Mouse (Mus musculus): ENCODE measurements around the gene Gpm6a. TPM values are rescaled to one million over a fixed set of nuclear protein-coding genes. Genes with fewer than 3 reads are reported as not detected.
"Not testable (repeated sequence)": the region's sequence is repeated elsewhere in the genome, so short reads cannot be mapped to it uniquely, and the experiment has no call there.

The Gpm6a gene
- polyA plus RNA-seq, 1 experiment from 2014 or later: 8.4 TPM

- Histone ChIP-seq H3K9me3 (no peaks in the 10 kb centered on the region), H3K4me2 (replicated peaks) (no peak overlapping the region), H3K4me3 (replicated peaks) (no peak overlapping the region), H3K9ac (no peak overlapping the region), H3K4me1 (replicated peaks) (no peaks in the 10 kb centered on the region), H3K27ac (no peak overlapping the region), H3K27me3 (replicated peaks) (no peaks in the 10 kb centered on the region), H3K36me3 (no peaks in the 10 kb centered on the region)
- WGBS: 75% methylated on average over 2 of the region's 2 CpGs
- ATAC-seq: no peak
These were observed 72.0 kb downstream of the Gpm6a start for GRCm38 (mm10) chr8:55026661-55027000.

- H3K4me2 ChIP-seq (replicated peaks): no peak overlapping the region
- no peak overlapping the region for H3K4me3 ChIP-seq (replicated peaks)
- no peaks in the 10 kb centered on the region for H3K4me1 ChIP-seq (replicated peaks)
- no peaks in the 10 kb centered on the region for H3K27me3 ChIP-seq (replicated peaks)
- no peaks in the 10 kb centered on the region for H3K36me3 ChIP-seq
- 88% methylated on average over 2 of the region's 2 CpGs for WGBS
- ATAC-seq: no peak
- no peaks in the 10 kb centered on the region for H3K9me3 ChIP-seq
- no peak overlapping the region for H3K27ac ChIP-seq
- no peak overlapping the region for H3K9ac ChIP-seq
These were observed 73.7 kb downstream of the Gpm6a start for GRCm38 (mm10) chr8:55028371-55028770.

- H3K9me3 ChIP-seq: no peaks in the 10 kb centered on the region
- ATAC-seq: no peak
- no peaks in the 10 kb centered on the region for H3K27me3 ChIP-seq (replicated peaks)
- no peak overlapping the region for H3K4me2 ChIP-seq (replicated peaks)
- no peaks in the 10 kb centered on the region for H3K36me3 ChIP-seq
- no peaks in the 10 kb centered on the region for H3K4me1 ChIP-seq (replicated peaks)
- no peak overlapping the region for H3K9ac ChIP-seq
- H3K4me3 ChIP-seq (replicated peaks): no peak overlapping the region
- no peak overlapping the region for H3K27ac ChIP-seq
These were observed 76.5 kb downstream of the Gpm6a start for GRCm38 (mm10) chr8:55031099-55031498.

GRCm38 (mm10) chr8:55034309-55034708, 79.7 kb downstream of the Gpm6a start:
- Histone ChIP-seq H3K36me3 (no peaks in the 10 kb centered on the region), H3K9me3 (no peaks in the 10 kb centered on the region), H3K27me3 (replicated peaks) (no peaks in the 10 kb centered on the region), H3K4me2 (replicated peaks) (no peak overlapping the region), H3K9ac (no peak overlapping the region), H3K4me1 (replicated peaks) (no peaks in the 10 kb centered on the region), H3K27ac (no peak overlapping the region), H3K4me3 (replicated peaks) (no peak overlapping the region)
- no peak for ATAC-seq
- 8% methylated on average over 1 of the region's 1 CpGs for WGBS

GRCm38 (mm10) chr8:55035416-55035815, 80.8 kb downstream of the Gpm6a start:
- H3K4me1 ChIP-seq (replicated peaks): no peaks in the 10 kb centered on the region
- no peak overlapping the region for H3K27ac ChIP-seq
- H3K4me3 ChIP-seq (replicated peaks): no peak overlapping the region
- H3K27me3 ChIP-seq (replicated peaks): no peaks in the 10 kb centered on the region
- H3K9me3 ChIP-seq: no peaks in the 10 kb centered on the region
- H3K4me2 ChIP-seq (replicated peaks): no peak overlapping the region
- no peaks in the 10 kb centered on the region for H3K36me3 ChIP-seq
- no peak for ATAC-seq
- H3K9ac ChIP-seq: no peak overlapping the region

- 59% methylated on average over 1 of the region's 1 CpGs for WGBS
These were observed 88.3 kb downstream of the Gpm6a start for GRCm38 (mm10) chr8:55042955-55043354.

GRCm38 (mm10) chr8:55048396-55048795, 93.8 kb downstream of the Gpm6a start:
- H3K27ac ChIP-seq: no peak overlapping the region
- no peaks in the 10 kb centered on the region for H3K27me3 ChIP-seq (replicated peaks)
- no peaks in the 10 kb centered on the region for H3K36me3 ChIP-seq
- 81% methylated on average over 3 of the region's 3 CpGs for WGBS
- no peaks in the 10 kb centered on the region for H3K4me1 ChIP-seq (replicated peaks)
- H3K9ac ChIP-seq: no peak overlapping the region
- no peak for ATAC-seq
- no peaks in the 10 kb centered on the region for H3K9me3 ChIP-seq
- no peak overlapping the region for H3K4me3 ChIP-seq (replicated peaks)
- H3K4me2 ChIP-seq (replicated peaks): no peak overlapping the region

More at GRCm38 (mm10) chr8:55042955-55043354, 88.3 kb downstream of the Gpm6a start:
- H3K4me2 ChIP-seq (replicated peaks): no peak overlapping the region
- no peaks in the 10 kb centered on the region for H3K4me1 ChIP-seq (replicated peaks)
- no peaks in the 10 kb centered on the region for H3K9me3 ChIP-seq
- no peak for ATAC-seq
- no peaks in the 10 kb centered on the region for H3K27me3 ChIP-seq (replicated peaks)
- no peaks in the 10 kb centered on the region for H3K36me3 ChIP-seq
- H3K4me3 ChIP-seq (replicated peaks): no peak overlapping the region
- H3K27ac ChIP-seq: no peak overlapping the region
- H3K9ac ChIP-seq: no peak overlapping the region

- no peak overlapping the region for H3K9ac ChIP-seq
- no peaks in the 10 kb centered on the region for H3K27me3 ChIP-seq (replicated peaks)
- no peaks in the 10 kb centered on the region for H3K36me3 ChIP-seq
- WGBS: 73% methylated on average over 4 of the region's 4 CpGs
- no peak overlapping the region for H3K4me3 ChIP-seq (replicated peaks)
- H3K4me1 ChIP-seq (replicated peaks): no peaks in the 10 kb centered on the region
- no peak overlapping the region for H3K4me2 ChIP-seq (replicated peaks)
- H3K27ac ChIP-seq: no peak overlapping the region
- ATAC-seq: no peak
- H3K9me3 ChIP-seq: no peaks in the 10 kb centered on the region
These were observed 95.3 kb downstream of the Gpm6a start for GRCm38 (mm10) chr8:55049979-55050378.

GRCm38 (mm10) chr8:55068811-55069210, 114.2 kb downstream of the Gpm6a start:
- not testable (repeated sequence) for ATAC-seq; H3K4me2 ChIP-seq (replicated peaks); H3K27me3 ChIP-seq (replicated peaks); H3K9me3 ChIP-seq; H3K36me3 ChIP-seq; H3K4me3 ChIP-seq (replicated peaks); H3K27ac ChIP-seq; H3K9ac ChIP-seq; H3K4me1 ChIP-seq (replicated peaks)
- 86% methylated on average over 2 of the region's 2 CpGs for WGBS

GRCm38 (mm10) chr8:55073481-55073880, 118.8 kb downstream of the Gpm6a start:
- Histone ChIP-seq H3K27me3 (replicated peaks) (no peaks in the 10 kb centered on the region), H3K4me3 (replicated peaks) (no peak overlapping the region), H3K9ac (no peak overlapping the region), H3K4me1 (replicated peaks) (no peaks in the 10 kb centered on the region), H3K36me3 (no peaks in the 10 kb centered on the region), H3K4me2 (replicated peaks) (no peak overlapping the region), H3K27ac (no peak overlapping the region), H3K9me3 (no peaks in the 10 kb centered on the region)
- 90% methylated on average over 10 of the region's 10 CpGs for WGBS
- no peak for ATAC-seq

- no peaks in the 10 kb centered on the region for H3K36me3 ChIP-seq
- no peak overlapping the region for H3K9ac ChIP-seq
- no peaks in the 10 kb centered on the region for H3K27me3 ChIP-seq (replicated peaks)
- H3K27ac ChIP-seq: no peak overlapping the region
- H3K4me3 ChIP-seq (replicated peaks): no peak overlapping the region
- ATAC-seq: no peak
- no peaks in the 10 kb centered on the region for H3K9me3 ChIP-seq
- no peaks in the 10 kb centered on the region for H3K4me1 ChIP-seq (replicated peaks)
- no peak overlapping the region for H3K4me2 ChIP-seq (replicated peaks)
These were observed 147.6 kb downstream of the Gpm6a start for GRCm38 (mm10) chr8:55102195-55102594.

- no peak overlapping the region for H3K4me2 ChIP-seq (replicated peaks)
- H3K27ac ChIP-seq: no peak overlapping the region
- ATAC-seq: no peak
- no peak overlapping the region for H3K9ac ChIP-seq
- H3K27me3 ChIP-seq (replicated peaks): no peaks in the 10 kb centered on the region
- 71% methylated on average over 2 of the region's 2 CpGs for WGBS
- no peak overlapping the region for H3K4me3 ChIP-seq (replicated peaks)
- no peaks in the 10 kb centered on the region for H3K4me1 ChIP-seq (replicated peaks)
- H3K9me3 ChIP-seq: no peaks in the 10 kb centered on the region
- no peaks in the 10 kb centered on the region for H3K36me3 ChIP-seq
These were observed 148.4 kb downstream of the Gpm6a start for GRCm38 (mm10) chr8:55103065-55103464.

GRCm38 (mm10) chr8:55103891-55104481, 149.3 kb downstream of the Gpm6a start:
- WGBS: 60% methylated on average over 3 of the region's 3 CpGs
- H3K36me3 ChIP-seq: no peaks in the 10 kb centered on the region

More at GRCm38 (mm10) chr8:55103891-55104481, 149.3 kb downstream of the Gpm6a start:
- no peak for ATAC-seq
- Histone ChIP-seq H3K9me3 (no peaks in the 10 kb centered on the region), H3K27ac (no peak overlapping the region), H3K4me2 (replicated peaks) (no peak overlapping the region), H3K9ac (no peak overlapping the region), H3K4me1 (replicated peaks) (no peaks in the 10 kb centered on the region), H3K27me3 (replicated peaks) (no peaks in the 10 kb centered on the region), H3K4me3 (replicated peaks) (no peak overlapping the region)
